Mouse (Mus musculus): ENCODE data around the gene Socs3. TPM values are rescaled to one million over a fixed set of nuclear protein-coding genes. Genes with fewer than 3 reads are reported as not detected.

Socs3 gene
- polyA plus RNA-seq, 1 experiment: 3.5 TPM

GRCm38 (mm10) chr11:117986126-117987031, 16.5 kb upstream of the Socs3 start, which contains the start of gene Pgs1:
Pgs1 (plus strand) TSS chr11:117986292.
- no peak for TF ChIP-seq GATA1 (IDR thresholded peaks at IDR 0.05; ENCODE audit: low read length)

- TF ChIP-seq GATA1 (IDR thresholded peaks at IDR 0.05; ENCODE audit: low read length): no peak
Observed at GRCm38 (mm10) chr11:117983770-117984169, 13.9 kb upstream of the Socs3 start.

- TF ChIP-seq GATA1 (IDR thresholded peaks at IDR 0.05; ENCODE audit: low read length): no peak
Observed at GRCm38 (mm10) chr11:117982426-117982825, 12.6 kb upstream of the Socs3 start.

GRCm38 (mm10) chr11:117979388-117979787, 9.5 kb upstream of the Socs3 start:
- TF ChIP-seq GATA1 (IDR thresholded peaks at IDR 0.05; ENCODE audit: low read length): no peak

- TF ChIP-seq GATA1 (IDR thresholded peaks at IDR 0.05; ENCODE audit: low read length): no peak
Observed at GRCm38 (mm10) chr11:117977694-117978360, 8.0 kb upstream of the Socs3 start.

GRCm38 (mm10) chr11:117976081-117976582, 6.3 kb upstream of the Socs3 start:
- TF ChIP-seq GATA1 (IDR thresholded peaks at IDR 0.05; ENCODE audit: low read length): no peak

- no peak for TF ChIP-seq GATA1 (IDR thresholded peaks at IDR 0.05; ENCODE audit: low read length)
Observed at GRCm38 (mm10) chr11:117975211-117975967, 5.5 kb upstream of the Socs3 start.

GRCm38 (mm10) chr11:117974327-117975125, 4.7 kb upstream of the Socs3 start:
- no peak for TF ChIP-seq GATA1 (IDR thresholded peaks at IDR 0.05; ENCODE audit: low read length)

- TF ChIP-seq GATA1 (IDR thresholded peaks at IDR 0.05; ENCODE audit: low read length): no peak
Observed at GRCm38 (mm10) chr11:117973569-117973968, 3.7 kb upstream of the Socs3 start.

- no peak for TF ChIP-seq GATA1 (IDR thresholded peaks at IDR 0.05; ENCODE audit: low read length)
Observed at GRCm38 (mm10) chr11:117972656-117973558, 3.1 kb upstream of the Socs3 start.

GRCm38 (mm10) chr11:117971646-117972242, 1.9 kb upstream of the Socs3 start:
- no peak for TF ChIP-seq GATA1 (IDR thresholded peaks at IDR 0.05; ENCODE audit: low read length)

GRCm38 (mm10) chr11:117971100-117971499, 1.3 kb upstream of the Socs3 start:
- TF ChIP-seq GATA1 (IDR thresholded peaks at IDR 0.05; ENCODE audit: low read length): no peak

All from G1E-ER4 (cell line).